Comparison of ENCODE assay signal across 20 mouse cellular contexts in genomic region chr13:95328767-95329166, GRCm38 (mm10). TPM values are rescaled to one million over a fixed set of nuclear protein-coding genes. Genes with fewer than 3 reads are reported as not detected.
DNase-seq lines count a peak whose midpoint lies in the region; ATAC-seq lines count a peak whose summit lies in the region.
"Had no signal": no experiment of that assay in that cellular context is flagged by ENCODE, and none has a peak within 500 bp of the region (broad histone marks: within the 10 kb centered on the region; RNA-seq: fewer than 3 reads in every experiment).

No protein-coding gene starts in this region.

- H3K4me3 ChIP-seq in hindbrain, embryonic 15.5 days = no peak overlapping the region
- no peak overlapping the region for H3K4me3 ChIP-seq in hindbrain, embryonic 11.5 days (ENCODE audit: low read depth, low read length)
- H3K4me3 ChIP-seq in midbrain, embryonic 13.5 days (replicated peaks) = no peak overlapping the region
- no peak overlapping the region for H3K4me3 ChIP-seq in midbrain, embryonic 16.5 days (ENCODE audit: low read depth, low read length)
- H3K4me3 ChIP-seq in kidney, embryonic 16.5 days (ENCODE audit: low read length) = no peak overlapping the region
- H3K4me3 ChIP-seq: forebrain, embryonic 15.5 days; left cerebral cortex, adult 2 months; limb, embryonic 12.5 days; liver, embryonic 13.5 days; megakaryocyte, embryonic 14.5 days; neural tube, embryonic 12.5 days had no signal

- H3K4me2 ChIP-seq in hindbrain, embryonic 15.5 days = no peak overlapping the region
- no peak overlapping the region for H3K4me2 ChIP-seq in hindbrain, embryonic 11.5 days (replicated peaks; ENCODE audit: low read depth, low read length)
- no peak overlapping the region for H3K4me2 ChIP-seq in midbrain, embryonic 13.5 days (replicated peaks)
- H3K4me2 ChIP-seq in midbrain, embryonic 16.5 days (ENCODE audit: low read length) = no peak overlapping the region
- peak overlapping the region; percentile 74 for H3K4me2 ChIP-seq in kidney, embryonic 16.5 days (replicated peaks; ENCODE audit: low read depth, low read length)
- H3K4me2 ChIP-seq: forebrain, embryonic 15.5 days; heart, embryonic 11.5 days; liver, embryonic 13.5 days; neural tube, embryonic 12.5 days had no signal

- DNase-seq in hindbrain, embryonic 11.5 days (ENCODE audit: low spot score) = no peak
- no peak for DNase-seq in right cerebral cortex, postnatal 36 days (ENCODE audit: low spot score in 2 of 2)
- no peak for DNase-seq in retina, embryonic 14.5 days (ENCODE audit: low spot score)
- DNase-seq: adrenal gland, postnatal 36 days; heart, postnatal 14 days; liver, embryonic 13.5 days; lung, postnatal 14 days; right cerebral cortex, postnatal 14 days; thymus, postnatal 14 days had no signal

- ATAC-seq in hindbrain, embryonic 15.5 days (ENCODE audit: low FRiP score, low read depth) = no peak
- ATAC-seq in hindbrain, embryonic 11.5 days (ENCODE audit: low FRiP score) = no peak
- ATAC-seq in midbrain, embryonic 13.5 days = no peak
- no peak for ATAC-seq in midbrain, embryonic 16.5 days
- ATAC-seq in kidney, embryonic 16.5 days (ENCODE audit: low FRiP score, low TSS enrichment) = no peak
- ATAC-seq: forebrain, embryonic 15.5 days; hindbrain, postnatal 0 days had no signal

- WGBS in hindbrain, embryonic 15.5 days = 72% methylated on average over 11 of the region's 11 CpGs
- WGBS in hindbrain, embryonic 11.5 days = 94% methylated on average over 11 of the region's 11 CpGs
- 81% methylated on average over 11 of the region's 11 CpGs for WGBS in midbrain, embryonic 13.5 days
- WGBS in midbrain, embryonic 16.5 days = 72% methylated on average over 11 of the region's 11 CpGs
- 75% methylated on average over 11 of the region's 11 CpGs for WGBS in kidney, embryonic 16.5 days

- H3K36me3 ChIP-seq in hindbrain, embryonic 15.5 days = no peaks in the 10 kb centered on the region
- H3K36me3 ChIP-seq in hindbrain, embryonic 11.5 days (ENCODE audit: control insufficient read depth, insufficient read depth, low read length) = no peaks in the 10 kb centered on the region
- H3K36me3 ChIP-seq in midbrain, embryonic 13.5 days = no peaks in the 10 kb centered on the region
- no peaks in the 10 kb centered on the region for H3K36me3 ChIP-seq in midbrain, embryonic 16.5 days (ENCODE audit: control insufficient read depth, insufficient read depth, low read length)
- peaks cover 4% of the 10 kb centered on the region; the same call in 1 of the 2 replicates for H3K36me3 ChIP-seq in kidney, embryonic 16.5 days (ENCODE audit: insufficient read depth, low read length)
- H3K36me3 ChIP-seq: forebrain, embryonic 15.5 days; liver, embryonic 13.5 days; neural tube, embryonic 12.5 days had no signal

- no peaks in the 10 kb centered on the region for H3K27me3 ChIP-seq in hindbrain, embryonic 15.5 days
- H3K27me3 ChIP-seq in hindbrain, embryonic 11.5 days (ENCODE audit: control insufficient read depth, insufficient read depth, low read length) = no peaks in the 10 kb centered on the region
- H3K27me3 ChIP-seq in midbrain, embryonic 13.5 days = no peaks in the 10 kb centered on the region
- H3K27me3 ChIP-seq in midbrain, embryonic 16.5 days (ENCODE audit: control insufficient read depth, insufficient read depth, low read depth, low read length) = no peaks in the 10 kb centered on the region
- no peaks in the 10 kb centered on the region for H3K27me3 ChIP-seq in kidney, embryonic 16.5 days (ENCODE audit: insufficient read depth, low read length)
- H3K27me3 ChIP-seq: forebrain, embryonic 15.5 days; limb, embryonic 12.5 days; neural tube, embryonic 12.5 days had no signal

- H3K4me1 ChIP-seq in hindbrain, embryonic 15.5 days (replicated peaks) = peaks cover 40% of the 10 kb centered on the region
- H3K4me1 ChIP-seq in hindbrain, embryonic 11.5 days (replicated peaks; ENCODE audit: control insufficient read depth, insufficient read depth, low read length) = 0 out of 2 replicates have a peak, but pooled peaks cover 4% of the 10 kb centered on the region
- H3K4me1 ChIP-seq in midbrain, embryonic 13.5 days (replicated peaks) = peaks cover 34% of the 10 kb centered on the region
- peaks cover 26% of the 10 kb centered on the region for H3K4me1 ChIP-seq in midbrain, embryonic 16.5 days (ENCODE audit: control insufficient read depth, insufficient read depth, low read length)
- H3K4me1 ChIP-seq in kidney, embryonic 16.5 days (ENCODE audit: insufficient read depth, low read length) = peaks cover 44% of the 10 kb centered on the region

- no peaks in the 10 kb centered on the region for H3K9me3 ChIP-seq in hindbrain, embryonic 15.5 days
- no peaks in the 10 kb centered on the region for H3K9me3 ChIP-seq in hindbrain, embryonic 11.5 days (ENCODE audit: control insufficient read depth, low read length)
- no peaks in the 10 kb centered on the region for H3K9me3 ChIP-seq in midbrain, embryonic 13.5 days
- H3K9me3 ChIP-seq in midbrain, embryonic 16.5 days (replicated peaks; ENCODE audit: control insufficient read depth, low read length, poor library complexity, severe bottlenecking) = no peaks in the 10 kb centered on the region
- H3K9me3 ChIP-seq in kidney, embryonic 16.5 days (ENCODE audit: low read length) = peaks cover 4% of the 10 kb centered on the region; the same call in 1 of the 2 replicates
- H3K9me3 ChIP-seq: forebrain, embryonic 15.5 days; liver, embryonic 13.5 days; megakaryocyte, embryonic 14.5 days; neural tube, embryonic 12.5 days had no signal

- 0 out of 2 replicates have a peak overlapping the region, but pooled peaks have one; percentile 6 for H3K27ac ChIP-seq in hindbrain, embryonic 15.5 days (replicated peaks)
- no peak overlapping the region for H3K27ac ChIP-seq in hindbrain, embryonic 11.5 days (ENCODE audit: low read depth, low read length)
- 0 out of 2 replicates have a peak overlapping the region, but pooled peaks have one; percentile 3 for H3K27ac ChIP-seq in midbrain, embryonic 13.5 days
- no peak overlapping the region for H3K27ac ChIP-seq in midbrain, embryonic 16.5 days (ENCODE audit: low read length)
- peak overlapping the region; percentile 9; the same call in 1 of the 2 replicates for H3K27ac ChIP-seq in kidney, embryonic 16.5 days (ENCODE audit: low read length)
- H3K27ac ChIP-seq: forebrain, embryonic 15.5 days; hindbrain, postnatal 0 days; left cerebral cortex, adult 2 months; limb, embryonic 12.5 days; liver, embryonic 13.5 days; neural tube, embryonic 12.5 days had no signal

- H3K9ac ChIP-seq in hindbrain, embryonic 15.5 days = no peak overlapping the region
- no peak overlapping the region for H3K9ac ChIP-seq in hindbrain, embryonic 11.5 days (ENCODE audit: low read depth, low read length)
- no peak overlapping the region for H3K9ac ChIP-seq in midbrain, embryonic 13.5 days (replicated peaks)
- no peak overlapping the region for H3K9ac ChIP-seq in midbrain, embryonic 16.5 days (ENCODE audit: low read depth, low read length)
- H3K9ac ChIP-seq in kidney, embryonic 16.5 days (replicated peaks; ENCODE audit: low read length) = peak overlapping the region; percentile 12; the same call in 1 of the 2 replicates
- H3K9ac ChIP-seq: forebrain, embryonic 15.5 days; limb, embryonic 12.5 days; liver, embryonic 13.5 days; neural tube, embryonic 12.5 days had no signal

RNA-seq across cellular contexts. Expression of gene Zbed3, which starts 5.4 kb away (rescaled TPM):
- polyA plus RNA-seq in hindbrain, embryonic 15.5 days (2015; fragmentation: Nextera tagmentation; extraction: Ambion mirVana) = 35.6 and 39.3 TPM in 2 replicates
- polyA plus RNA-seq in hindbrain, embryonic 11.5 days (2014; fragmentation: Nextera tagmentation; extraction: Ambion mirVana) = 50.8 and 53.8 TPM in 2 replicates
- polyA plus RNA-seq in midbrain, embryonic 13.5 days (2015; fragmentation: Nextera tagmentation; extraction: Ambion mirVana) = 46.4 and 48.8 TPM in 2 replicates
- 30.2 and 35.5 TPM in 2 replicates for polyA plus RNA-seq in midbrain, embryonic 16.5 days (2015; fragmentation: Nextera tagmentation; extraction: Ambion mirVana)
- 77.8 and 85.6 TPM in 2 replicates for polyA plus RNA-seq in kidney, embryonic 16.5 days (2015; fragmentation: Nextera tagmentation; extraction: Ambion mirVana)

RNA-seq across cellular contexts. Expression of gene Aggf1, which starts 46.4 kb away (rescaled TPM):
- polyA plus RNA-seq in hindbrain, embryonic 15.5 days (2015; fragmentation: Nextera tagmentation; extraction: Ambion mirVana) = 36.4 and 38.3 TPM in 2 replicates
- 47.7 and 54.4 TPM in 2 replicates for polyA plus RNA-seq in hindbrain, embryonic 11.5 days (2014; fragmentation: Nextera tagmentation; extraction: Ambion mirVana)
- 41.6 and 45.1 TPM in 2 replicates for polyA plus RNA-seq in midbrain, embryonic 13.5 days (2015; fragmentation: Nextera tagmentation; extraction: Ambion mirVana)
- 35.0 and 37.7 TPM in 2 replicates for polyA plus RNA-seq in midbrain, embryonic 16.5 days (2015; fragmentation: Nextera tagmentation; extraction: Ambion mirVana)
- polyA plus RNA-seq in kidney, embryonic 16.5 days (2015; fragmentation: Nextera tagmentation; extraction: Ambion mirVana) = 34.0 and 35.8 TPM in 2 replicates

Comparison
In these comparisons a context has a peak if more than half of its experiments do, and no peak if none do; other contexts are left out.
1. H3K27ac ChIP-seq: peak in hindbrain, embryonic 15.5 days (single experiment), midbrain, embryonic 13.5 days (single experiment) and kidney, embryonic 16.5 days (single experiment); none in hindbrain, embryonic 11.5 days (single experiment) and midbrain, embryonic 16.5 days (single experiment).